Mouse (Mus musculus) G1E (cell line): ENCODE measurements around the gene Btg1.

Source experiments
- CTCF ChIP-seq: IDR thresholded peaks from 2 replicates; pipeline ENCODE4 v1.5.1; 2012; ENCODE audit warnings: low read depth, low read length, inconsistent platforms, mixed read lengths
- POLR2AphosphoS5 ChIP-seq: IDR thresholded peaks from 2 replicates; pipeline ENCODE4 v1.6.1; 2012; ENCODE audit warnings: low read depth, low read length, inconsistent platforms; ENCODE audit not compliant: insufficient replicate concordance

- TF ChIP-seq CTCF: no peak
- TF ChIP-seq POLR2AphosphoS5: no peak
These were observed 12.1 kb downstream of the Btg1 start for GRCm38 (mm10) chr10:96628913-96629199.
